Mouse (Mus musculus) left cerebral cortex, postnatal 36 days (tissue): ENCODE data around the gene Gtse1. TPM values are rescaled to one million over a fixed set of nuclear protein-coding genes. Genes with fewer than 3 reads are reported as not detected.
"Not testable (repeated sequence)": the region's sequence is repeated elsewhere in the genome, so short reads cannot be mapped to it uniquely, and the experiment has no call there.

ENCODE experiments used
- DNase-seq, 2 experiments: peaks; one replicate each; pipeline ENCODE4 v3.0.0; 2021 to 2022; ENCODE audit warnings: low spot score in 2 of 2, mixed read lengths in 1 of 2
- intact Hi-C: fragments of 180-260 bp; cut with DNase I; formaldehyde crosslinking; loops from one replicate; pipeline ENCODE4 v1.15.1; 2025
- total RNA-seq, 2 experiments: library from RNA; stranded (reverse); gene quantifications; 2 replicates each; pipeline ENCODE4 v1.2.3; 2021

Gtse1 gene
- total RNA-seq, 2 experiments from 2014 or later: 0.54 to 0.91 TPM

DNA sequence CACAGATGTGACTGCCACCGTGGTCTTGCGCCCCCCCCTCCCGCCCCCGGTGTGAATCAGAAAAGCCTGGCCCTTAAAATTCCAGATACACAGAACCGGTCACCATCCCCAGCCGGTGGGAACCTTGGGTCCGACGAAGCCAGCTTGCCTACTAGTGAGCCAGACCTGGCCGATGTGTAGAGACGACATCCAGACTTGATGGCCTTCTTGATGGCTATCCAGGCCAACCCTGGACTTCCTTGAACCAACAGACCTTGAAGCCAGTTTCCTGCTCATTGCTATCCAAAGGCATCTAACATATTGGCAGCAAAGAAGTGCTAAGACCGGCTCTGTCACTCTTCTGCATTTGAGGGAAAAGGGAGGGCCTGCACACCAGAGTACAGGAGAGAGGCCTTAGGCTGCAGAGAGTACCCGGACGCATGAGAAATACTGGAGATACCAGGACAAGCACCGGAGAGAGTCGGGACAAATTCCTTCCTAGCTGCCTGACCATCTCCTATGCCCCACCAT is 510 bp upstream of the Gtse1 start:
- no peak for DNase-seq
- intact Hi-C loops: loop anchor here (1.0 to 2.0 kb wide), 2 partner anchors 20 to 48 kb away; partner anchors contain the start of genes Cdpf1 and Trmu

GRCm38 (mm10) chr15:85865913-85866312 is 6.4 kb downstream of the Gtse1 start:
- DNase-seq: not testable (repeated sequence)
- intact Hi-C loops: loop anchor here (5.0 kb wide), 1 partner anchor 269 kb away; no protein-coding TSS in a partner anchor

GRCm38 (mm10) chr15:85867696-85868095 is 8.2 kb downstream of the Gtse1 start:
- intact Hi-C loops: loop anchor here (1.0 to 5.0 kb wide), 2 partner anchors 151 to 270 kb away; no protein-coding TSS in a partner anchor
- DNase-seq: peak; percentile 62 to 77

- no peak for DNase-seq
- intact Hi-C loops: no loop called here
These were observed 17.8 kb downstream of the Gtse1 start for GRCm38 (mm10) chr15:85877336-85877735.

- DNase-seq: peak; percentile 91
- intact Hi-C loops: loop anchor here (1.0 kb wide), 1 partner anchor 20 kb away; the partner anchor contains the start of gene Gtse1
These were observed 19.4 kb downstream of the Gtse1 start, which contains the start of gene Trmu for GRCm38 (mm10) chr15:85878848-85879497. Gene Trmu (plus strand): TSS chr15:85879312.

- DNase-seq: no peak
- intact Hi-C loops: loop anchor here (1.0 kb wide), 1 partner anchor 20 kb away; the partner anchor contains the start of gene Gtse1
These were observed 20.0 kb downstream of the Gtse1 start for GRCm38 (mm10) chr15:85879498-85879895.

DNA sequence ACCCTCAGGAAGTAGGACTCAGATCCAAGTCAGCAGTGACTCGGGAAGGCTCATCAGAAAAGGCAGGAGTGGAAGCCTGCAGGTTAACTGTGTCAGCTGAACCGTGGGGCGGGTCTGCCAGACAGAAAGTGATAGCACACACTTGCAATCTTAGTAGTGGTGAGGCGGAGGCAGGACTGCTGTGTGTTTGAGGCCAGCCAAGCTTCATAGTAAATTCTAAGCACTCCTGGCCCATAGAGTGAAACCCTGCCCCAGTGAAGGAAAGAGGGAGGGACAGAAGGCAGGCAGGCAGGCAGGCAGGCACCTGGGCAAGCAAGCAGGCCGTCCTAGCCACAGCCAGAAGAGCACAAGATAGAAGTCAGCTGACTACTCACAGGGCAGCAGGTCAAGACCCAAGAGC is 26.1 kb downstream of the Gtse1 start:
- DNase-seq: no peak
- intact Hi-C loops: no loop called here

DNA sequence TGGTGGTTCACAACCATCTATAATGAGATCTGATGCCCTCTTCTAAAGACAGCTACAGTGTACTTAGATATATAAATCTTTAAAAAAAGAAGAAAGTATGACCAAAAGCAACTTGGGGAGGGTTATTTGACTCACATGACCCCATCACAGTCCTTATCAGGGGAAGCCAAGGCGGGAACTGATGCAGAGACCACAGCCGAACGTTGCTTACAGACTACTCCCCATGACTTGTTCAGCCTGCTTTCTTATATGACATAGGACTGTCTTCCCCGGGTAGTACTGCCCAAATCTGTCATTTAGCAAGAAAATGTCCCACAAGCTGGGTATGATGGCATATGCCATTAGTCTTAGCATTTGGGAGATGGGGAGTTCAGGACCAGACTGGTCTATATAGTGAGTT is 29.7 kb downstream of the Gtse1 start:
- DNase-seq: no peak
- intact Hi-C loops: no loop called here

- DNase-seq: no peak
- intact Hi-C loops: no loop called here
These were observed 32.4 kb downstream of the Gtse1 start for GRCm38 (mm10) chr15:85891971-85892370.

- DNase-seq: no peak
- intact Hi-C loops: no loop called here
These were observed 33.1 kb downstream of the Gtse1 start for GRCm38 (mm10) chr15:85892498-85893118.

- no peak for DNase-seq
- intact Hi-C loops: no loop called here
These were observed 34.3 kb downstream of the Gtse1 start for GRCm38 (mm10) chr15:85893871-85894270.

DNA sequence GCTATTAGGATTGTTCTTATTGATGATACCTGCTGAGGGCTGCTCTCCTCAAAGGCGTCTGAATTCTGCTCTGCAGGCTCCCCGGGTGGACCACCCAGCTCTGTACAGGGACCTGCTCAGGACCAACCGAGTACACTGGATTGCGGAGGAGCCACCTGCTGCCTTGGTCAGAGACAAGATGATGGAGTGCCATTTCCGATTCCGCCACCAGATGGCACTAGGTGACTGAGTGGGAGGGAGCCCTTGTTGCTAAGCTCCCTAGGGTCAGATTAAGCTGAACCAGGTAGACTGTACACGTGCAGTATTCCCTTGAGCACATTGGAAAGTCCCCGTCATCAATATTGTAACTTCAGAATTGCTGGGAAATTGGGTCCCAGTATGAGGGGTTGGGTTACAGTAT is 36.7 kb downstream of the Gtse1 start:
- intact Hi-C loops: loop anchor here (1.0 to 5.0 kb wide), 2 partner anchors 143 to 226 kb away; no protein-coding TSS in a partner anchor

GRCm38 (mm10) chr15:85897113-85897512 is 37.6 kb downstream of the Gtse1 start:
- intact Hi-C loops: loop anchor here (5.0 kb wide), 1 partner anchor 225 kb away; no protein-coding TSS in a partner anchor
- DNase-seq: no peak

More for the DNA sequence above, 36.7 kb downstream of the Gtse1 start:
- DNase-seq: peak; percentile 69 to 75

DNA sequence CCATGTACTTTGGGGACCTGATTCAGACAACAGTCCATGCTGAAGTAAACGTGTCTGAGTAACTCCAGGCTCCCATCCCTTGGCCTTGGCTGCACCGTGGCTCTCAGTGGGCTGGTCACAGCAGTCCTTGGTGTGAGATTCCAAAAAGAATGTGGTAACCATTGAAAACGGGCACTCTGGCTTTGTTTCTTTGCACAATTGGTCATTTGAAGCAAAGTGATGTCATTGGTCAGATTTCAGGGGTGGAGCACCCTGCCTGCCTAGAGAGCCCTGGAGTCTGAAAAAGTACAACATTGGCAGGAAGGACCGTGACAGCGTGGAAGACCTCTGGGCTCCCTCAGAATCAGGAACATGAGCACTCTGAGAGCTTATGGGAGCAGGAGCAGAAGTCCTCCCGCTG is 39.9 kb downstream of the Gtse1 start:
- intact Hi-C loops: loop anchor here (5.0 kb wide), 1 partner anchor 223 kb away; no protein-coding TSS in a partner anchor
- no peak for DNase-seq

- intact Hi-C loops: no loop called here
- no peak for DNase-seq
These were observed 40.8 kb downstream of the Gtse1 start for GRCm38 (mm10) chr15:85900318-85900717.

- intact Hi-C loops: no loop called here
- no peak for DNase-seq
These were observed 41.3 kb downstream of the Gtse1 start for GRCm38 (mm10) chr15:85900801-85901200.

GRCm38 (mm10) chr15:85902505-85902904 is 43.0 kb downstream of the Gtse1 start:
- intact Hi-C loops: no loop called here
- DNase-seq: no peak

GRCm38 (mm10) chr15:85903826-85904225 is 44.3 kb downstream of the Gtse1 start:
- intact Hi-C loops: no loop called here
- no peak for DNase-seq

DNA sequence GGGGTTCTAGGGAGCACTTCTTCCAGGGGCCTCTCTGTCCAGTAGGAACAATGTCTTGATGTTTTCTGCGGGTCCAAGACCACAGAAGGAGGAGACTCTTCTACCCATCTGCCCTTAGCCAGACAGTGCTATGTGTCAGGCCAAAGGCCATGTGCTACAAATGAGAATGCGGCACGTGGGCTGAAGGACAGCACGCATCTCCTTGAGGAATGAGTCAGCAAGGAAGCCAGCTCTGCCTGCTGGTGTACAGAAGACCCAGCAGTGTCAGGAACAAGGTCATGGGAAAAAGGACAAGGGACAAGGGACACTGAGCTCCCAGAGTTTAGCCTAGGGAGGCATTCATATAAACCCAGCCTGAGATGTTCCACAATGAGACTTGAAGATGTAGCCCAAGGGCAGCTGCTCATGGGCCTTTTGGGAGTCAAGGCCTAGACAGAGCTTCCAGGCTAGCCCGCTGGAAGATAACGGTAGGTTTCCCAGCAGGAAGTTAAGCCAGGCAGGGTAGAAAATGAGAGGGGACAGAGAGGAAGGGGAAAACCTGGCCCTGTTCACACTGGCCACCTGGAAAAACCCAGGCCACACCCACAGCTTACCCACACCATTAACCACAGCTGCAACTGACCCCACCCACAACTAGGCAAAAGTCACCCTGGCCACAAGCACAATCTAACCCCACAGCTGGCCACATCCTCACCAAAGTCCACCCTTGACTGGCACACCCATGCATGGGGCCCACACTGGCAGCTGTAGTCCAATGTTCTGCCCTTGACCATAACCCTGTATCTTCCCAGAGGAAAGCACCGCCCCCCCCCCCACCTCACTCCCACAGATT is 49.3 kb downstream of the Gtse1 start:
- intact Hi-C loops: no loop called here
- no peak for DNase-seq

GRCm38 (mm10) chr15:85909492-85909829 is 49.9 kb downstream of the Gtse1 start:
- no peak for DNase-seq
- intact Hi-C loops: no loop called here
